Mouse (Mus musculus): ENCODE data around the gene Rap1gap.
A peak's percentile ranks its signal among the peaks of the same experiment; 100 is the strongest.

Rap1gap gene

DNA sequence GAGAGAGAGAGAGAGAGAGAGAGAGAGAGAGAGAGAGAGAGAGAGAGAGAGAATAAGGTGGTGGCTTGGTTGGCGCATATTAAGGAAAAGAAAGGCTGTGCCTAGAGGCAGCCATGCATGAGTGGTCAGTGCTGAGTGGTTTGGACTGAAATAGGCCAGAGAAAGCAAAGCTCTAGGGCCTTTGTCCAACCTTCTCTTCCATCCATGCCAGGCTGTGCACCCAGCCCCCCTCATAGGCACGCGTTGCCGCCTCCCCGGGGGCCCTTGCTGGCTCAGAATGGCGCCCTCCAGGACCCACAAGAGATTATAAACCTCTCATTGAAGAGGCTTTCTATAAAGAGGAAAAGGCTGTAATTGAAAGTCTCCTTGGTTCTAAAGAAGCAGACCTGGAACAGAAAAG is 3.0 kb upstream of the Rap1gap start:
- DNase-seq (ENCODE audit: low spot score) = no peak

DNA sequence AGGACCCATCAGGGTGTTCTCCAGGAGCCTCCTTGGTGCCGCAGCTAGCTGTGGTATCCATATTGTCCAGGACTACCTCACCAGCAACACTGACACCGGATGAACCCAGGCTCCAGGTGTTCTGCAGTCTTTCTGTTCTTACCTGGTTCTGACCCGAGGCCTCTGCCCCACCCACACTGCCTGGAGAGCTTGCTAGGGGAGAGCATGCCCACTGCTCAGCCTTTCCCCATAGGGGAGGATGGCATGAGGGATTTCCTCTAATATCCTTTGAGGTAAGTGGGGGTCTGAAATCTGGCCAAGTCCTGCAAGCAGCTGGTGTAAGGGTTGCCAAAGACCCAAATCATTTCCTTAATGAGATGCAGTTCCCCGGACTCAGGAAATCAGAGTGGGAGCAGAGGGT is 1.0 kb upstream of the Rap1gap start:
- no peak for DNase-seq (ENCODE audit: low spot score)

DNA sequence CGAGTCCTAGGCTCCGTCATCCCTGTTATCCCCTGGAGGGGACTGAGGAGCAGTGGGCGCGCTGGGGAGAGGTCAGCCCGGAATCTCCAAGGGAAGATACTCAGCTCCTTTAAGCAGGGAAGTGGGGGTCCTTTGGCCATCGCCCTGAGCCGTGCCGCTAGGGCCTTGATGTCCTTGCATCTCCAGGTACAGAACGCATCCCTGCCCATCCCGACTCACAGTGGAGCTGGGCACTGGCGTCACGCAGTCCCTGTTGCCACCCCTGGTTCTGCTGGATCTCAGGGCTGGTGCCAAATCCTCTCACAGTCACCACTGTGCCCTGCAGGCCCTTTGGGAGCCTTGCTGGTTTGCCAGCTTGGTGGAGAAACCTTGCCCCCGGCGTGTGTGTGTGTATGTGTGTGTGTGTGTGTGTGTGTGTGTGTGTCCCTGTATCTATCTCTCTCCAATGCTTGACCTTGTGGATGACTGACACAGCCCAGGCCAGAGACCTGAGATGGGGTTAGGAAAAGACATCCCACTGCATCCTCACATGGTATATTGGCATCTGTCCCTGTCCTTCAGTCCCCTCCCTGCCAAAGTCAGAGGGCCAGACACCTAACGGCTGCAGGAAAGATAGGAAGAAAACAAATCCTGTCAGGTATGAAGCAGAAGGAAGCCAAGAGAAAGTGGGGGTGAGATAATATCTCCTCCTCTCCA is 602 bp downstream of the Rap1gap start:
- DNase-seq (ENCODE audit: low spot score) = no peak

DNA sequence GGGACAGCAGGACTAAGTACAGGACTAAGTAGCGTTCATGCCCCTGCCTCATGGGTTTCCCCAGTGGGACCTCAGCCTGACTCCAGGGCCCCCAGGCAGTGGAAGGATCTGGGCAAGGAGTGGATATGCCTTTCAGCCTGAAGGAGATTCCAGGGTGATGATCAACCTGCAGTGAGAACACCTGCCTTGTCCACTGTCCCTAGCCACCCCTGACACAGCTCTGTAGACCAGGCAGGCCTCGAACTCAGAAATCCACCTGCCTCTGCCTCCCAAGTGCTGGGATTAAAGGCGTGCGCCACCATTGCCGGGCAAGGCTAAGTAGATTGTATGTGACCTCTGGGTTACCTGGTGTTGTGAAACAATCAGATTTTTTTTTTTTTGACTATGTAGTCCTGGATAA is 1.3 kb downstream of the Rap1gap start:
- no peak for DNase-seq (ENCODE audit: low spot score)

DNA sequence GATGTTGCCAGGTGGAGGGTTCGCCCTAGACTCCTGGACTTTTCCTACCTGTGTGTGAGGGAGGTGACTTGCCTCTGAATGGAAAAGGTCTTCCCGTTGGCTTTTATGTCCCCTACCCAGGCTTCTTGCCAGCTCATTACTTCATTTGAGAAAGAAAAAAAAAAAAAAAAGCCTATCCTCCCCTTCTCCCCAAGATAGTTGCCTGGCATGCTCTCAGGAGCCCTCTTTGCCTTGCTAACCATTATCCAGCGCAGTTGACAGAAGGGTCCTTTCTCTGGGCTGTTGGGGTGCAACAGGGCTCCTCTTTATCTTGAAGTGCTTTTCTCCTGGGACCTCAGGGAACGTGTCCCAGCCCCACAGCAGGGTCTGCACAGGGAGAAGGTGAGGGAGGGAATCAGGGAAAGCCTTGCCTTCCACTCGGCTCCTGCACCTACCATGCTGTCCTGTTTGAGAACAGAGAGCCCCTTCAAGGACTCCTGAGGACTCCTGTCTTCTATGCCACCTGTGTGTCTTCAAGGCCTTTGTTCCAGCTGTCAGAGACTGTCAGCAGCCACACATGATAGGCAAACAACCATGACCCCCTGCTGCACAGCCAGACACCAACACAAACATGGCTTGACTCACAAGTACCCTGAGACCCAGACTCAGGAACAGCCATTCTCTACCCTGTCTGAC is 1.9 kb downstream of the Rap1gap start:
- DNase-seq (ENCODE audit: low spot score) = no peak

DNA sequence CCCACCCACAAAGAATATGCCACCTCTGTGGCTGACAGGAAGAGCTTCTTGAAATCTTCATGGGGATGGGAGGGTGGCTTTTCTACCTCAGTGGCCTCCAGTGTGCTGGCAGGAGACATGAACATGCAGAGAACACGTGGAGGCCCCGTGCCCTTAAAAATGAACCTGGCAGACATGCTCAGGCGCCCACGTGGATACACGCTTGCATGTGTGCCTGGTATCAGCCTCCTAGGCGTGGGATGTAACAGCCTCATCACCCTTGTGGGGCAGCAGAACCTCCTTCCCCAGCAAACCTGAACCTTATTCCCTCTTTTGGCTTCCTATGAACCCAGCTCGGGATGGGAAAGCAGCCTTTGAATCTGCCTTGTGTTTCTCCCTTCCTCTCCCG is 2.4 kb downstream of the Rap1gap start:
- DNase-seq (ENCODE audit: low spot score) = no peak

DNA sequence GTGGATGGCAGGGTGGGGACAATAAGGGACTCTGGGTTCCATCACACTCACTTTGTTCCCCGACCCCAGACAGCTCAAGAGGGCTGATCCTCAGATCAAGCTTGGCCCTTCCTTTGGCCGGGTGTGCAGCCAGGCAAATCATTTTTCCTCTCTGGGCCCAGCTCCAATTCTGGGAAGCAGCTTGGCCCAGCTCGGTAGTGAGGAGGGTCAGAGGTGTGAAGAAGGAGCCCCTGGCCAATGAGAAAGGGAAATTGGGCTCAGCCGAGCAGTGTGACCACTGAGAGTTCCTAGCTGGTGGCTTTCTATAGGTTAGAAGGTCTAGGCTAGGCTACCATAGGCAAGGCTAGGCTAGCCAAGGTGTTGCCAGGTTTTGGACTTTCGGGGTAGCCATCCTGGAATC is 3.2 kb downstream of the Rap1gap start:
- no peak for DNase-seq (ENCODE audit: low spot score)

DNA sequence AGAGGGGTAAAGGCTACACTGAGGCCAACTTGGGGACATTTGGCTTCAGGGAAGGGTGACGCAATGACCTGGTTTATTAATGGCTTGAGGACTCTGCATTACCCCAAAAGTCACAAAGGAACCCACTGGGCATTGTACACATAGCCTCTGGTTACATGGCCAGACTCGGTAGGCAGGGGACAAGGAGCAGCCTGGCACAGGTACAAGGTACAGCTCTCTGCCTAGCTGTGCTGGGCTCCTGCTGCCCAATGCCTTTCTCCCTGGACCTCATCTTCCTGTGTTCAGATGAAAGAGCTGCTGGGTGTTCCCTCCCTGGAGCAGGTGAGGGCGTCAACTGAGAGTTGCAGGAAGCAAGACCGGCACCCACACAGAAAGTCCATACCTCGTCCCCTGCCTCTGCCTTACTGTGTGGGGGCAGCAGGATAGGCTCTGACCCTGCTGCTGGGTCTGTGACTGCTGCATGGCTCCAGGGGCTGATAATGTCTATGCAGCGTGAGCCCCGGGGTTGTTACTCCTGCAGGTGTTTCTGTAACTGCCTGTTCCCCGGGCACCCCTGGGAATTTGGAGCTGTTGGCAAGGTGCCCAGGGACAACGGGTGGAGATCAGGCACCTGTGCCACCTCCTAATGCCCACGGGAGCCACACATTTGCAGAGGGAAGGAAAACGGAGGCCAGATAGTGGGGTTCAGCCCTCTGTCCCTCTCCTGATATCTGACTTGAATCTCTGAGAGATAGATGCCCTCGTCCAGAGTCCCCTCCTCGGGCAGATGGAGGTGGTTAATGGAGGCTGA is 7.4 kb downstream of the Rap1gap start:
- DNase-seq (ENCODE audit: low spot score) = no peak

DNA sequence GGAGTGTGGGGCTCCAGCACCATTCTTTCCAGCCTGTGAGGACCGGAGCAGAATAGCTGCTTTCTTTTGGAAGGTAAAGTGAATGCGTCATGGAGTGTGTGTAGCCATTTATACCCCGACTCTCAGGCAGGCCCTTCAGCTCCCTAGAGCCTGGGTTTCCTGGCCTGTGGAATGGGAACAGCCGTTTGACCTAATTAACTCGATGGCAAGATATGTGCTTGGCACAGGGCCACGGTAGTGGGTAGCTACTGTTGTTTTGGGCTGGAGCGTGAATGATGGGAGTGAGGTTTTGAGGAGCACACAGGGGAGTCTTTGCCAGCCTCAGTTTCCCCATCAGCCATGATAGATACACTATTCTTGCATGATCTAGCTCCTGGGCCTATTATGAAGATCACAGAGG is 11.0 kb downstream of the Rap1gap start:
- DNase-seq (ENCODE audit: low spot score) = no peak

DNA sequence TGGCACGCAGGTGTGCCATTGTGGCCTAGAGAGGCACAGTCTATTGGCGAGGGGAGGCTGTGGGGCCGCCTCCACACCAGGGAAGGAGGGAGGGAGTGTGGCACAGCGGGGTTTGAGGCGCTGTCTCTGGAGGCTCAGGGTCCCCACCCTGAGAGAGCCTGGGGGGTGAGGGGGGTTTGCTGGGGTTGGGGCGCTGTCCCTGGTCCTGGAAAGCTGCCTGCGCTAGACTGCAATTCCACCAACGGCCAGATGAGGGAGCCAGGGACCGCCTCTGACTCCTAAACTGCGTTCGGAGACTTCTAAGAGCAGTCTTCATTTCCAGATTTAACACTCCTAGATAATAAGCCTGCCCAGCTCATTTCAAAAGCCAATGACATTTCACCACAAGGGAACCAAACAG is 11.5 kb downstream of the Rap1gap start:
- DNase-seq (ENCODE audit: low spot score) = peak; percentile 39

DNA sequence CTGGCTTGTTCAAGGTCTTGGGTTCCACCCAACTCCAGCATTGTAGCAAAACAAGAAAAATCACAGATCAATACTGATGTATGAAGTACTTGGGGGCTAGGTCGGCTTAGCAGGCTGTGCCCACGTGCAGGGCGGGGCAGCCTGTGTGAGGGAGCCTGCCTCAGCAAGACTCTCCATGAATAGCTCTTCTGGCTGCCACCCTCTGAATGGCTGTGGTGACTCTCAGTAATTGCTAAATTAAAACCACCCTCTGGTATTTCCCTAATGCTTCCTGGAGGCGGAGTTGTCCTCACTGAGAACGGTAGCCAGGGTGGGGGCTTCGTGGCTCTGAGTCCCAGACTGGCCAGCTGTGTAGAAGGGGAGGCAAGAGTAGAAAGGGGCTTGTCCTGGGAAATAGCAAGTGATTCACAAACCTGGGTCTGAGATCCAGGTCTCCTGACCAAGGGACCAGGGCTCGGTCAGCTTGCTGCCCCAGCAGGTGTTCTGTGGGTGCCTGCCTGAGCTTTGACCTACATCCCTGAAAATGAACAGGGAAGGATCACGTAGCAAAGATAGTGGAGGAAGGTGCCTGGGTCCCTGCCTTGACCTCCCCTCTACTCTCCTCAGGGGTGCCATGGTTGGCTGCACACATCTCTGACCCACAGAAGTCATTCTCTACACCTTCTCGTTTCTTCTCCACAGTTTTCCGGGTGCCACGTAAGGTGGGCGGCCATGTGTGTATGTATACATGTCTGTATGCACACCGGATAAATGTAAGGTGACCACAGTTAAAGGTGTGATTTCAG is 12.4 kb downstream of the Rap1gap start:
- DNase-seq (ENCODE audit: low spot score) = no peak

DNA sequence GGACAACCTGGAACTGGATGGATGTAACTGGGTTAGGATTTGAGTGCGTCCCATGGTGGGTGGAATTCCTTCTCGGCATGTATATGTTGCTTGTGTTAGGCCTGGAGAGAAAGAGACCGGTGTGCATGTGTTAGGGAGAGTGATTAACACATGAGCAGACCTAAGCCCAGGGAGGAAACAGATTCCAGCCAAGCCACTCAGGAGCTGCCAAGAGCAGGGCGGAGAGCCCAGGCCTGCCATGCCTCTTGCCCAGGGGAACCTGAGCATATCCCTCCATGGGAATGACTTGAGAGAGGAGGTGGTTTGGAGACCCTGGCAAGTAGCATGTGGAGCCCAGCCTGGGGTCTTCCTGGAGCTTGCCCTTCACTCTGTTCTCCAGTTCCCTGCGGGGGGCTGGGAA is 13.4 kb downstream of the Rap1gap start:
- no peak for DNase-seq (ENCODE audit: low spot score)

DNA sequence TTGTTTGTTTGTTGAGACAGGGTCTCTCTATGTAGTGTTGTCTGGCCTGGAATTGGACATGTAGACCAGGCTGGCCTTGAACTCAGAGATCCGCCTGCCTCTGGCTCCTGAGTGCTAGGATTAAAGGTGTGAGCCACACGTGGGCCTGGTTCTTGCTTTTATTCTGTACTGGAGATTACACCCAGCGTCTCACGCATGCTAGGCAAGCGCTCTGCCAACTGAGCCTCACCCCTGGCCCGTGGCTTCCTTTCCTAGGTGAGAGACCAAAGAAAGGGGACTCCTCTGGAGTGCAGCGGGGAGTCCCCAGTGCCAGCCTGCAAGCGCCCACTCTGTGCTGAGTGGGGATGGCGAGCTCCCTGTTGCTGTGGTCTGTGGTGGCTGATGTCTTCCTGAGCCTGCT is 14.0 kb downstream of the Rap1gap start:
- no peak for DNase-seq (ENCODE audit: low spot score)

DNA sequence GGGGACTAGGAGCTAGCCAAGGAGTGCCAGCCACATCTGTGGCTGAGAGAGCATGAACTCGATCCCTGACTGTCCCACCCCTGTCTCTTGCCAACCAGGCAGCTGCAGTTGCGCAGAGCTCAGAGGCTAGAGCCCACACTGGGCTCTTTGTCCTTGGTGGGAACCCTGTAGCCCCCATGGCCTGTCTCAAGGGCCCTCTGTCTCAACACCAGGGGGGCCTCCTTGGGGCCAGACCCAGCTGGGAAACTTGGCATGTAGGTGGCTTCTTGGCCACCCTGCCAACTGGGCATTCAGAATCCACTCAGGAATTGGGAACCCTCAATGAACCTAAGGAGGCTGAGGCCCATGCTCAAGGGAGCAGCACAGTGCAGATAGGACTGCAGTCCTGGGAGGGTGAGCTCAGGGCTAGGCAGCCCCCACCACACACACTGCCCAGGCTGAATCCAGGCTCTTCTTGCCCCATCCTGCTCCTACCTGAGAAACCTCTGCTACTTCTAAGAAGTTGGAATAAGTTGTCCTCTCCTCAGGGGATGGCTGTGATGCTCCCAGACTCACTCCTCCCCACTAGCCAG is 15.5 kb downstream of the Rap1gap start:
- DNase-seq (ENCODE audit: low spot score) = no peak

DNA sequence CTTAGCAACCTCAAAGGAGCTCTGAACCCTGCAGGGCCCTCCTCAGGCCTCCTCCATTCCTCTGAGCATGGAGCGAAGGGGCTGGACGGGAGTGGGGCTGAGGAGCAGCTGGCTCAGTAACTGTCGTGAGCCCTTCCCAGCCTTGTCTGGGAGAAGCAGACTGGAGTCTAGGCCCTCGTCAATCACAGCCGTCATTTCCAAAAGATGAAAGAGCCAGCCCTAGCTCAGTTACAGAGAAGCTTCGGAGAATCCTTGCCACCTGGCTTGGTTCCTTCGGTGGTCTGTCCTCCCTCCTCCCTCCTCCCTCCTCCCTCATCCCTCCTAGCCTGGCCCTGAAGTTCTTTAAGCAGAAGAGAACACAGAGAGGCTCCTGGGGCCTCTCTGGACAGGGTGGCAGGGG is 16.2 kb downstream of the Rap1gap start:
- no peak for DNase-seq (ENCODE audit: low spot score)

DNA sequence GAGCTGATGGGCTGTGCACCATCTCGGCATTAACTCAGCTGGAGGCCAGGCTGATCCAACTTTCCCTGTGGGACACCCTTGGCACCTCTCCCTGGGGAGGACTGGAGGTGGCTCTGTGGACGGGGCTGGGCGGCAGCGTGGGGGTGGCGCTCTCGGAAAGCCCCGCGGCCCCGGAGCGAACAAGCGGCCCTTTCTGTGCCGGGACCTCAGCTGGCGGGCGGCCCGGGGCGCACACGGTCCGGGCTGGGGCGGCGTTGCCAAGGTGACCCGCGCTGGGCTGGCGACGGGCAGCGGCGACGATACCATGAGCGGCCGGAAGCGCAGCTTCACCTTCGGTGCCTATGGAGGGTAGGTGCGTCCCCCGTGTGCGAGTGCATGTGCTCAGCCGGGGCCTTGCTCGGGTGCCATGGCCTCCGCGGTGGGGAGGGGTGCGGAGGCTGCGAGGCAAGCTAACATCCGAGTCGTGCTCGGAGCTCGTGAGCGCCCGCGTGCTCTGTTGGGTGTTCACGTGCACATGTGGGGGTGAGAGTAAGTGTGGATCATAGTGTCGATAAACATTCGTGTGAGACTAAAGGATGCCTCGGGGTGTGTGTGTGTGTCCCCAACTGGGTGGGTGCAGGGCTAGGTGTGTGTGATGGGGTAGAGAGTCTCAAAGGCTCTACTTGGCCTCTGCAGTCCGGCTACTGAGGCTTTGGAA is 17.0 kb downstream of the Rap1gap start:
- DNase-seq (ENCODE audit: low spot score) = no peak

DNA sequence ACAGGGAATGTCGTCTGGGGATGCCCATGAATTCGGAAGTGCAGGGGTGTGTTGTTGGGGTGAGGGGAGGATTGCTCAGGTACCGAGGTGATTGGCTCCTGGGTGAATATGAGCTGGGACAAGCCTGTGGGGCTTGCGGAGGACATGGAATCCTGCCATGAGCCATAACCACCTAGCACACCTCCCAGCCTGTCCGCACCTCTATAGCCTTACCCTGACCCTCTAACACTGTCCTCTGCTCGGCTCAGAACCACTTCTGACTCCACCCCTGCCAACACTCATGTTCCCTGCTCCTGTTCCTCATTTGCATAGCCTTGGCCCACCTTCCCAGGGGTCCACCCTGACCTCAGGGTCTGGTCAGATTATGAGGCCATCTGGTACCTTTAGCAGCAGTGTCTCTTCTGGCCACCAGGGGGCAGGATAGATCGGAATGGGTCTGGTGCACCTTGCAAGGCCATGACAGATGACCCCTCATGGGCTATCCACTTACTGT is 18.5 kb downstream of the Rap1gap start:
- DNase-seq (ENCODE audit: low spot score) = no peak

DNA sequence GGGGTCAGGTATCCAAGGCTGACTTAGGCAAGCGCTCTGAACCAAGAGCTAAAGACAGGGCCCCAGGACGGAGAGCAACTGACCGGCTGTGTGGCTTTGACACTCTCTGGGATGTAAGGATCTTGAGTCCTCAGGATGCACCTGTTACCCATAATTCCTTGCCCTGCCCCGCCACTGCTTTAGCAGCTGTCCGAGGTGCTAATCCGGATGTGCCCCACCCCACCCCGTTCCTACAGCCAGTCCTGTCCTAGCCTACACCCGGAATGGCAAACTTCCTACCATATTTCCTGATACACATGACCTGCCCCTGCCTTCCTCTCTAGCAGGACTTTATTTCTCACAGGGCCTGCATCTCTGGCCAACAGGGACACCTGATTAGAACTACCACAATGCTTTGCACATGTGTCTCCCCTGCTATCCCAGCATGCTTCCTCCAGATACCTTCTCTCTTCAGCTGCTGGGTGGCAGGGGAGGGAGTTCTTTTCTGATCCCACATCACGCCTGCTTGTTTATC is 20.4 kb downstream of the Rap1gap start:
- no peak for DNase-seq (ENCODE audit: low spot score)

DNA sequence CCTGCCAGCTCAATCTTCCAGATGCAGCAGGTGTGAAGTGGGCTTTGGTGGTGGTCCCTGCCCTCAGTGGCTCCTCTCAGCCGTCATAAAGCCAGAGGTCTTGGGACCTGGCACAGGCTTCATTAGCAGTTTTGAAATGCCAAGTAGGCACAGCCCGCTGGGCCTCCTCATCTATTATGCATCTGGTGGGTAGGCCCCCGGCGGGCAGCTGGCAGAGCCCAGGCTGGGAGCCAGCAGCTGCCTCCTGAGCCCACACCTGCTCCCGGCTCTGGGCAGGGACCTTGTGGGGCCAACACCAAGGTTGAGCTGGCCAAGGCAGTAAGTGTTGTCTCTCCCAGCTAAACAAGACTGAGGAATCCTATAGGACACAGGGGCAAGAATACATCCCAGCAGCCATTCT is 21.8 kb downstream of the Rap1gap start:
- DNase-seq (ENCODE audit: low spot score) = no peak

DNA sequence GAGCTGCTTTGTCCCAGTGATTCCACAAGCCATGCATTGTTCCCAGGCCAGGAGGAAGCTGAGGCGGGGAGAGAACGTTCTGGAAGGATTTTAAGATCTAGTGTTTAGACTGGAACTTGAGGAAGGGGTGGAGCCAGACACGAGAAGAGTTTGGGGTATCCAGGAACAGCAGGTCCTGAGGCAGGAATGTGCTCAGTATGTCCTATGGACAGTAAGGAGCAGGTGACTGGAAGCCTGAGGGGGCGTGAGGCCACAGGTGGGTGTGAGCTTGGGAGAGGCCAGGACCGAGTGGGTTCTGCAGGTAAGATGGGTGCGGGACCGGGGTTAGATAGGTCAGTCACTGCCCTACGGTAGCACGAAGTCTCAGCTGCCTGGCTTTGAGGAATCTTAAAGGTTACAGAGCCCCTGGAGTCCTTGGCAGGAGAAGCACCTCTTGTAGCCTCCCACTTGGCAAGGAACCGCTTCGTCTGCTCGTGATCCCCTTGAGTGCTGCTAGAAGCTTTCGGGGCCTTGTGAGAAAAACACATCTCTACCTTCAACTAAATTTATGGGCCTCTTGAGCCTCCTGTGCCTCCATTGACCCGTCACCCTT is 22.8 kb downstream of the Rap1gap start:
- no peak for DNase-seq (ENCODE audit: low spot score)

Measured in spleen, adult 12 weeks (tissue).